Mouse (Mus musculus) adrenal gland, postnatal 36 days (tissue): Measurements from ENCODE around the gene Iqschfp. TPM values are rescaled to one million over a fixed set of nuclear protein-coding genes. Genes with fewer than 3 reads are reported as not detected.

Experiments
- DNase-seq, 2 experiments: peaks; one replicate each; pipeline ENCODE4 v3.0.0; 2021; ENCODE audit warnings: mixed read lengths in 1 of 2
- total RNA-seq, 2 experiments: library from RNA; stranded (reverse); gene quantifications; 2 replicates each; pipeline ENCODE4 v1.2.3; 2021

Iqschfp gene
- total RNA-seq, 2 experiments from 2014 or later: not detected

DNA sequence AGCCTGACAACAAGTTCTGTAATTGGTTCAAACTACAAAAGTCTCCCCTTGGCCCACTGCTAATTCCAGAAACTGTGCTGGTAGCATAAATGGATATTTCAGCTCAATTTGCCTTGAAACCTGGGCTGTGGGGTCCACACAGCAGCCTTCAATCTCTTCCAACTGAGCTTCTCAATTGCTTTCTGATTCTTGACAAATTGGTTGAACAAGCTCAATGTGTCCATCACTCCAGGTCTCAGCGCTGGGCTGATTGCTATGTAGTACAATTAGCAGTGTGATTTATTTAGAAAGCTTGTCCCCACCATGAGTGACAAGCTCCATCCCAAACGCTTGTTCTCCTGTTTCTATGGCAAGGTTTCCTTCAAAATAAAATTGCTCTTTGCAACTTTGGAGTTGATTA, 542.9 kb downstream of the Iqschfp start:
- DNase-seq: no peak

DNA sequence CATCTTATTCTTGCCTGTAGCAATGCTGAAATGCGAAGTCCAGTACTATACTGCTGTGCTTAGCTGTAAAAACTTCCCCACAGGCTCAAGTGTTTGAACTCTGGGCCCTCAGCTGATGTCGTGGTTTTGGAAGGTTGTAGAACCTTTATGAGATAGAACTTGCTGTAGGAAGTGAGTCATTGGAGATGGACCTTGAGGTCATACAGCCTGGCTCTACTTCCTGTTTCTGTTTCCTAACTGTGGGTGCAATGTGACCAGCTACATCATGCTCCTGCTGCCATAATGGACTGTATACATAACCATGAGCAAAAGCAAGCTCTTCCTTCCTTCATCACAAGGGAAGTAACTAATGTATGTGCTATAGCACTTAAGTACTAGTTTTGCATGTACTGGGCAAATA, 556.4 kb downstream of the Iqschfp start:
- DNase-seq: no peak

DNA sequence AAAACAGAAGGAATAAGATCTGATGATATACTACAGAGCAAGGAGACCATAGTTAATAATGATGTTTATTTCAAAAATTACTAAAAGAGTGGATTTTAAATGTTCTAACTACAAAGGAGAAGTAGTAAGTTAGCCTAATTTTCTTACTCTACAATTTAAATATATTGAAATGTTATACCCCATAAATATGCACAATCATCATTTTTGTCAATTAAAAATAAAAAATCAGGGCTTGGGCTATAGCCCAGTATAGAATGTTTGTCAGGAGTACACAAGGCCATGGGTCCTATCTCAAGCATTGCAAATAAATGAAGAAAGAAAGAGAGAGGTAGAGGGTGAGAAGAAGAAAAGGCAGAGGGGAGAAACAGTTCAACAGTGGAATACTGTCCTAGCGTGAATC, 559.6 kb downstream of the Iqschfp start:
- DNase-seq: no peak

DNA sequence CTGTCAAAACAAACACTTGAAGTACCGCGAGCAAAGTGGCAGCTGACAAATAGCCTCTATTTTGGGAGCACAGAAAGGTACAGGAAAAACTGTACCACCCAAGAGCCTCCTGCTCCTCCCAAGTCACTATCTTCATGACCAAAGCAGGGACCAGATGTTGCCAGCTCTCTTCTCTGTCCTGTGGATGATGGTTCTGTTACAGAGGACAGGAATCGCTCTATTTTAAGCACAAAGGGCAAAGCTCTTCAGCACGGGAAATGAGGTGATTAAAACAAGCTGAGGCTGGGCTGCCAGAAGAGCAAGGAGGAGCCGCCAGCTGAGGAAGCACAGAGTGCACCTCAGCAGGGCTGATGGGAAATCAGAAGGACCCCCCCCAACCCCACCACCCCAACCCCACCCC, 561.2 kb downstream of the Iqschfp start:
- no peak for DNase-seq

DNA sequence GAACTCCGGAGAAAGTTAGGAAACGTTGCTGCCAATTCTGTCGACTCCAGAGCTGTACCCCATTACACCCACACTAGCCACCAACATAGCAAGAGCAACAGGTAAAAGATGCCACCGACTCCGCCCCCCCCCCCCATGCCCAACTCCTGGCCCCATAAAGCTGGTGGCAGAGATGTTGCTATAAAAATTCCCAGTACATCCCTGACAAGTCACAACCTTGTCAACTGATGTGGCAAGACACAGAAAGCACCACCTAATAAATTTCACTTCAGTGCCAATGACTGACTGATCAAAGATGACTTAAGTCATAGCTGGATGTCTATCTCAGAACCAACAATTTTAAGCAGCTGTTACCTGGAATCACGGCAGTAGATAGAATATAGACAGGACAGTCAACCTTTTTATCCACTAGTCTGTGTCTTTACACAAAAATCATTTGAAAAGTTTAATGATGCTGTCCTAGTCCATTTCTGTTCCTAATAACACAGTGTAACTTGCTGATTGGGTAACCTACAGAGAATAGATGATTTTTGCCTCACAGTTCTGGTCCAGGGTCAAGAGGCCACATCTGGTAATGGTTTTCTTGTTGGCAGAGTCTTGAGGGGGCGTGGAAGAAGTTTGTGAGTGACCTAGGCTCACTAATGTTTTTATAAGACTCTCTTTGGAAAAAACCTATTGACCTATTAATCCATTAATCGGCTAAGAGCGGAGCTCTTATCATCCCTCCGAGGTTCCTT, 561.9 kb downstream of the Iqschfp start:
- DNase-seq: no peak

DNA sequence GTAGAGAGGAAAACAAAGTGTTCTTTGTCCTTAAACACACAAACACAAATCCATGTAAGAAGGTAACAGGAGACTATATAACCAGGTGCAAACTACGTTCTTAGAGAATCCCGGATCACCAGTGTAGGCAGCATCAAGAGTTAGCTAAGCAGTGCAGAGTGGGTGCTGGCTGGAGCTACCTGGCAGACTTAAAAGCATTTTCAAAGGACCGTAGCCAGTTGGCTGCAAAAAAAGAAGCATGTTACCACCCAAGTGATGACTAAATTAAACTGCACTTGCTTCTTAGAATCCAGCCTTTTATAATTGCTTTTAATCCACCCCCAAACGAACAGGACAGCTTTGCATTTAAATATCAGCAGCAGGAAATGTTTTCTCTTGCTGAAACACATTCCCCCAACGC, 574.6 kb downstream of the Iqschfp start:
- no peak for DNase-seq

DNA sequence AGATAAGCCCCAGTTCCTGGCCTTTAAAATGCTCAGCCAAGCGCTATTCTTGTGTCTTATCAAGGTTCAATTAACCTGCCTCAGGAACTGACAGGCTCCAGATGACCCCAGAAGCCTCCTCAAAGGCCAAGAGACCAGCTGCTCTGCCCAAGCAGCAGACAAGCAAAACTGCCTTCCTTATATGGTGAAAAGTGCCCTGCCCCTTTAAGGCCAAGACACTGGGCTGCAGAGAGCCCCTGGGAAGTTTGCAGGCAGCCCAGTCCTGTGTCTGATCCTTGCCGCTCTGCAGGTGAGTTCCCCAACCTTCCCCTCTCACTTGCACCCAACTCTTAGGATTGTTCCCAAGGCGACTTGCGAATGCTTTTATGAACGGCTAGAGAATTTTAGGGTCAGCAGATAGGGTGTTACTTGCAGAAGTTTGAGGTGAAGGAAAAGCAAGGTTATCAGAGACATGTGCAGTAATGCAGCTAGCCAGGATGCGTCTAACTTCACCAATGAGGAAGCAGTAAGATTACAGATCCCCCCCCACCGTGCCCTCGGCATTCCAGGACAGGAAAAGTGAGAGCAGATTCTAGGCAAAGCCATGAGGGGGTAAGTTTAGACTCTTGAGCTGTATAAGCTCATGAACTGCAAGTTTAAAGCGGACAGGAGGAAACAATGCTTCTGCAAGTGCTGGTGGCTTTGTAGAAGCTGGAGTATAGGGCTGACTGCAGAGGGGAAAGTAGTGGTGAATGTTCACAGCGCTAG, 576.1 kb downstream of the Iqschfp start:
- DNase-seq: peak in 1 of 2 experiments; percentile 6

DNA sequence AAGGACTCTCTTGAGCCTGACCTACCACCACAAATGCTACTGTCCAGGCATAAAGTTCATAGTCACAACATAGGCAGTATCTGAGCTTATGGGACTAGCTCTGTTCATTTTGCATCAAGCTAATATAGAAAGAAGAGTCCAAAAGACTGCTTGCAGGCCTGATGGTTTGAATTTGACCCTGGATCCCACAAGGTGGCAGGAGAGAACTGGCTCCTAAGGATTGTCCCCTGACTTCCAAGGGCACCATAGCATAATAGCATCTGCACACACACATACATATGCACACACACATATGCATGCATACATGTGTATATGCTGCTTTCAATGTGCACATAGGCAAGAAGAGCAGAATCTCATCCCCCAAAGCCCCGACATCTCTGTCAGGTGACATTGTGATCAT, 577.6 kb downstream of the Iqschfp start:
- no peak for DNase-seq

DNA sequence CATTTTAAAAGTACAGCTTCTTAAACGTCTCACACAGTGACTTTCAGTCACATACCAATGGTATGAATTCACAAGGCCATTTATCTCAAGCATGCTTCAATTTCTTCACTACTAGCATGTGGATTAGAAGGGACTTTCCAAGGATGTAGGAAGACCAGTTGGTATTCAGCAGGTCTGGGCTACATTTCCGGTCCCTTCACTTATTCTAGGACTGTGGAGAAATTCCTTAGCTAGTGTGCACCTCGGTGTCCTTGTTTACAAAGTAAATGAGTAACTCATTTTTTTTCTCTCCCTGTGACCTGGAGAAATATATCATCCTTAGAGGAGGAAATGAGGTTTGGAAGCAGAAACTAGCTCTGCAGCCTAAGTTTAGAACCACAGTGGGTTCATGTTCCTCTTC, 578.0 kb downstream of the Iqschfp start:
- DNase-seq: no peak

DNA sequence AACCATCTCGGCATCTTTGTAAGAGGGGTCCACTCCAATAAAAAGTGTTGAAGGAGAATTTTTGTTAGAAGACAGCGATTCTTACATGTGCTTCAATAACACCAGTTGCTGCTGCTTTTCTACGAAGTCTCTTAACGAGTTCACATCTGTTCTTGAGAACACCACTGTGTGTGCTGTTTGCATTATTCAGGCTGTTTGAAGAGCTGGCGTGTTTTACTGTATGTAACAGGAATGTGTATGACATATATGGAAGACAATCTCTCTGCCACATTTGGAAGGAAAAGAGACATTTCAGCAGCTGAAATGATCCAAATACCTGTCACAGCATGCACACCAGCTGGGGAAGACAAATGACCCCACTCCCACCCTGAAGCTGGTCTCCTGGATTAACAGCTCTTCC, 578.6 kb downstream of the Iqschfp start:
- DNase-seq: no peak

DNA sequence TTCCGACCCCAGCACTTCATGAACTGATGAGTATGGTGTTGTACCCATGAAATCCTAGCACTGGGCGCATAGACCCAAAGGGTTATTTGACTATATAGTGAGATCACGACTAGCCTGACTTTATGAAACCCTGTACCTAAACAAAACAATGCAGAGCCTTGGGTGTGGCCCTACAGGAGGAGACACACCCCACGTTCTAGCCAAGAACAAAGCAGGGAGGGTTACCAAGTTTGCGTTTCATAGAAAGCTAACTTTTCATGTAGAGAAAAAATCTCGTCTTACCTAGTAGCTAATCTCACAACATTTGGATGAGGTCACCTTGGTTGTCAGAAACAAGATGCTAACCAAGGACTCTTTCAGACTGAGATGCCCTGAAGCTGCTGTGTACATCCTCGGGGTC, 584.3 kb downstream of the Iqschfp start:
- no peak for DNase-seq

DNA sequence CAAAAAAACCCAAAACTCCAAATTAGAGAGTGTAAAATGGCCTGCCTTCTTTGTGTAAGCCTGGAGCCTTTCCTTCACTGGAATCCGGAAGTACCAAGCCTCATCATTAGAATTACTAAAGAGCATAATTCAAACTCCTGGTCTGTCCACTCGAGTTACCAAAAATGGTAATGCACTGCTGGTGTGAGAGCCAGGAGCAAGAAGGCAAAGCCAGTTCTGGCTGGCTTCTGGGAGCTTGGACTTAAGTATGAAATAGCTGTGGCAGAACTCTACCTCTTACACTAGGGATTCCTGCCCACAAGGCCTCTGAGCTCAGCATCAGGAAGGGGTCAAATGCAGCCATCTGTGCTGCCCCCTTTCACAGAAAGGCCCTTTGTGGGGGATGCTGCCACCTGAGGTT, 585.4 kb downstream of the Iqschfp start:
- DNase-seq: no peak

DNA sequence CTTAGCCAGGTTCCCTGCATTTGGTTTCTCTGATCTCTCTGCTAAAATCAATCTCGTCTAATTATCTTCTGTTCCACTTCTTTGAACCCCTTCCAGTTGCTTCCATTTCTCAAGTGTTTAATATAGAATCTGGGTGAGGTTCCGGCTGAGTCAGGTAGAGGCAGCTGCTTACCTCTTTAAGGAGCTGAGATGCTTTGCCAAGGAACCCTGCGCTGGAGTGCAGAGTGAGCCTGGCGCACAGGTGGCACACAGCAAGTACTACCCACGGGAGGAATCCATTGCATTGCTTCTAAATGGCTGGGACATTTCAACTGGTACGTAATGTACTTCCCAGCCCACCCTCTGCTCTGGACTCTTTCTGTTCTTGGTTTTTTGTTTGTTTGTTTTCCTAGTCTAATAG, 587.2 kb downstream of the Iqschfp start:
- DNase-seq: no peak

DNA sequence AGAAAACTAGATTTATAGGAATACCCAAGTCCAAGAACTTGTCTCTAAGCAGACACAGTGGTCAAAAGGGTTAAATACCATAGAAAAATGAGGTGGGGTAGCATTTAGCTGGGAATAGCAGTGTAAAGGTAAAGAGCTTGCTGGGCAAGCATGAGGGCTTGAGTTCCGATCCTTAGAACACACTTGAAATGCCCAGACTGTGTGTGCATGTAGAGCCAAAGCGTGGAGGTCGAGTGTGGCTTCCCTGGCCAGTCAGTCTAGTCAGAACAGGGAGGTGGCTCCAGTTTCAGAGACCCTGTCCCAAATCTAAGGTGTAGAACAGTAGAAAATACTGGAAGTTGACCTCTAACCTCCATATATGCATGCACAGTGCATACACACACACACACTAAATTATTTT, 591.5 kb downstream of the Iqschfp start:
- no peak for DNase-seq

DNA sequence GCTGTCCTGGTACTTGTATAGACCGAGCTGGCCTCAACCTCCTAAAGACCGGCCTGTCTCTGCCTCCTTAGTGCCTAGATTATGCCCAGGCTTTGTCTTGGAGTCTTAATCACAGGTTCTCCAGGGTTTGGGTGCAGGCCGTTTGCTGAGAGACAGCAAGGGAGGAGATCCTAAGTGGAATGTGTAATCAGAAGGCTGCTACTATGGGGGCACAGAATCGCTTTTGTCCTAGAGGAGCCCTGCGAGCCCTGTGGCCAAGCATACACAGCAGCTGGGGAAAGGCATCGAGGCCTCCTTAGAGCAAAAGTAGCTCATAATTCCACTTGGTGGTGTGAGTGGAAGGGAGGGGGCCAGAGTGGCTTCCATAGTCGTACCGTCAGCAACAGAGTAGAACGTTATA, 592.0 kb downstream of the Iqschfp start:
- DNase-seq: no peak

DNA sequence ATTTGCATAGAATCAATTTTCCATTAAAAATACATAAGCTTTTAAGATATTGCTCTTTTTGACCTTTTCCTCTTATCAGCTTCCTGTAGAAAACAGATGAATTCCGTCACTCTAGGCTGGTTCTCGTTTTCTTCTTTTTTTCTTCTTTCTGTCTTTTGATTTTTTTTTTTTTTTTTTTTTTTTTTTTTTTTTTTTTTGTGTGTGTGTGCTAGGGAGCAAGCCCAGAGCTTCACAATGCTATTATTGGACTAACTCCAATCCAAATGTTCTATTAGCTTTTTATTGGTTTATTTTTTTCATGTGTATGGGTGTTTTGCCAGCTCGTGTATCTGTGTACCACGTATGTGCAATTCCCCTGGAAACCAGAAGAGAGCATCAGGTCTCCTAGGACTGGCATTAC, 592.5 kb downstream of the Iqschfp start:
- DNase-seq: no peak

DNA sequence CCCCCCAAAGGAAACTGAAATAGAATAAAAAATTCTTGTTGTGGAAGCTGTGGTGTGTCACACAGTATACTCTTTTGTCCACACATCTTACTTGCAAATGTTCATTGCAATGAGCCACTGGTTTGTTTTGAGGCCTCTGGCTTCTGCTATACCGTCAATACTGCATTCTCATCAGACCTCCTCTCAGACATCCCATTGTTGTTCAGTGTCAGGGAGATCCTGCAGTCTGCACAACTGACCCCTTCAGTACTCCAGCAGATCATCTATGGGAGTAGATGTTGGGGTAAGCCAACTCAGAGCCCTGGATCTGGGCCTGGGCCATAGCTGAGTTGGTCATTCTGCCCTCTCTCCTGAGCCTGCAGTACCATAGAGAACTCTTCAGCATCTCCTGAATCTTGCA, 595.6 kb downstream of the Iqschfp start:
- no peak for DNase-seq

DNA sequence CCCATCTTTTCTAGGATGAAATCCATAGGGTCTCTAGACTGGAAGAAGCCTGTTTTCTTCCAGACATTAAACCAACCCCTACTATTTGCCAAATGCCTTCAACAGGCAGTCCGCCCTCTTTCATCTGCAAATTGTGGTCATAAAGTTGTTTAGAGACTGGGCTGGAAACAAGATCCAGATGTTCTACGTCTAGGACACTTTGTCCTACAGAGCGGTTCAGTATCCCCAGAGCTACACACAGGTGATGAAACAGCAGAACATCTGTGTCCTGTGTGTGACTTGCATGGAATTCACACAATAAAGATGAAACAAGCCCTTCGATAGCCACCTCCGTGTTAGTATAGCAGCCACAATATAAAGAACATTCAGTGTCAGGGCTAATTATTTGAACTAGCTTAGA, 596.3 kb downstream of the Iqschfp start:
- no peak for DNase-seq

DNA sequence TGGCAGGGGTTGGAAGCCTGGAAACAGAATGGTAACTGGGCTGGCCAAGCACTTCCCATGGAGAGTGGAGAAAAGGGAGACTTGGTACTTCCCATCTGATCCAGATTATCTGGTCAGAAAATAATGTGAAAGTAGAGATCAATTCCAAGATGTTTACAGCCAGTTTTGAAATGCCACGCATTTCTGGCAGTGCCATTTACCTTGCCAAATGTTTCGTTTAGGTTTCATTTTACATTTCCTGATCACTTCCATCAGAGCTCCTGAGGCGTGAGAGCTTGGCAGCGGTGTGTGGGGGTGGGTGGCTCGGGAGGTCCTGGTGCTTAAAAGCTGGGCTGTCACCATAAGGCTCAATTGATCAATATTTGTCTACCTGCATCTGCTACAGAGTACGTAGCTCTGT, 599.5 kb downstream of the Iqschfp start:
- DNase-seq: no peak

DNA sequence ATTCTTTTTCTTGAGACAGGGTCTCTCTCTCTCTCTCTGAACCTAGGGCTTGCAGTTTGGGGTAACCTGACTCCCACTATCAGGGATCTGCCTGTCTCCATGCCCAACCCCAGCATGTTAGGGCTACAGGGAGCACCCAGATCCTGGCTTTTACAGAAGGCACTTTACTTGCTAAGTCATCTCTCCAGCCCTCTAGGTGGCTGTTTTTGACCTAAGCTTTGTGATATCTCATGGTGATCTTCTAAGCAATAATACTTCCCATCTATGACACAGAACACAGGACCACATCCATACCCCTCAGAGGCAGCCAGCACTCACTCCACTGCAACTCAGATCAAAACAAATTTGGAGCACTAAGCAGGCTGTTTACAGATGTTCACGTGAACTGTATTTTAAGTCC, 600.0 kb downstream of the Iqschfp start:
- no peak for DNase-seq

DNA sequence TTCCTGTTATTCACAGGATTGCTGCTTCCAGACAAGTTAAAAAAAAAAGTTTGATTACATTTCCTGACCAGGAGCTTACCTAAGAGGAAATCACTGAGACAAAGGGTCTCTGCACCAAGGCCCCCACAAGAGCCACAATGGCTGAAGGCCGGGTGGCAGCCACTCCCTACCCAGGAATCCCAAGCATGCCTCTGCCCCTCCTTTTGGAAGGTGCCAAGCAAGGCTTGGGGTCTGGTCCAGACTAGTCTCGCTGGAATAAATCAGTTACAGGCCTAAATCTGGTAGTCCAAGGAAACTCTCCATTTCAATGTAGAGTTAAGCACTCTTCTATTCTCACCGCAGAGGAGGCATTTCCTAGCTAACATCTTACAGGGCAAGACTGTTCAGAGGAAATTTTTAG, 600.5 kb downstream of the Iqschfp start:
- peak; percentile 14 to 37 for DNase-seq

DNA sequence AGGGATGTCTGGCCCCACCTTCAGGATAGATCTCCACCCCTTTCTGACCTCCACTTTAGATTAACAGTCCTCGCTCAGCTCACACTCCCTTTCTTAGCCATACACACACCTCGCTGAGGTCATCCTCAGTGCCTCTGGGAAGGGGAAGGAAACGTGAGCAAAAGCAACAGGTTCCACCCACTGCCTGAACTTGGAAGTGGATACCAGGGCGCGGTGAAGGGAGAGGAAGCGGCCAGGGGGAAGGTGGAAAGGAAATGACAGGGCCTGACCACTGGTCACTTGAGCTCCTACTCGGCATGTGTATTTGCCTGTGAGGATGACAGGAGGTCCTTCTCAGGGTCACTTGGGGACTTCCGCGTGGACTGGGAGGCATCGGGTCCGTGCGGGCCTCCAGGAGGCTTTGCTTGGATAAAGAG, 601.1 kb downstream of the Iqschfp start:
- peak; percentile 46 to 51 for DNase-seq

DNA sequence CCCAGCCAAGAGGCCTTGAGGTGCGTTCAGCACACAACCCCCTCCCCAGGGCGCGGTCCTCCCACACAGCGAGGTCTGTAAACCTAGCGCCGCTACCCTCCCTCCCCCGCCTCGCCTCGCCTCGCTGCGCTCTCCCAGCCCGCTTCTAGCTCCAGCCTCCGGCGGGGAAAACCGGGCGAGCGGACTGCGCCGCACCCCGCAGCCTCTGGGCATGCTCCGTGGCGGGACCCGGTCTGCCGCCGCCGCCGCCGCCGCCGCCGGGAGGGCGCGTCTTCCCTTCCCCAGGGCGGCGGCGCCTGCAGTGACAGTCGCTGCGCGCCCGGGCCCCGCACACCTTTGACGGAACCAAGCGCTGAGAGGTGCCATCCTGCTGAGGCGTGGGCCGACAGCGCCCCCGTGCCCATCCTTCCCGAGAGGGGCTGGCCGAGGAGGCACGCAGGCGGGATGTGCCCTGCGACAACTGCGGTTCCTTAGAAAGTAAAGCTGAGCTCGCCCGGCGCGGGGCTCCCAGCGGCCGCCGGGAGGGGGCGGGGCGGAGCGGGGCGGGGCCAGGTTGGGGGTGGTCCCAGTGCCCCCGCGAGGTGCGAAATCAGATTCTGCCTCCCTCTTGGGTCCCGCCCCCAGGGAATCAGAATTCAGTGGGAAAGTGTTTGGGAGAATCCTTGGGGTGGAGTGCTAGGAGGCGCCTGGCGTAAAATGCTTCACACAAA, 601.7 kb downstream of the Iqschfp start:
- DNase-seq: peak; percentile 80 to 87
